Mouse (Mus musculus) layer of hippocampus, postnatal 14 days (tissue): Measurements from ENCODE around the gene Dlgap5. TPM values are rescaled to one million over a fixed set of nuclear protein-coding genes. Genes with fewer than 3 reads are reported as not detected.
"Not testable (repeated sequence)": the region's sequence is repeated elsewhere in the genome, so short reads cannot be mapped to it uniquely, and the experiment has no call there.

Source experiments
- DNase-seq, 2 experiments: peaks; one replicate each; pipeline ENCODE4 v3.0.0; 2021 to 2022; ENCODE audit warnings: low spot score in 2 of 2, mixed read lengths in 1 of 2
- long read RNA-seq, 2 experiments: library from polyadenylated mRNA; stranded (forward); transcript quantifications; one replicate each; pipeline ENCODE4 v2.0.0; 2021
- total RNA-seq, 2 experiments: library from RNA; stranded (reverse); gene quantifications; 2 replicates each; pipeline ENCODE4 v1.2.3; 2021

Dlgap5 gene
- 1 to 10 TPM; 1.6 to 1.7 TPM for total RNA-seq
- long read RNA-seq, experiment 1, result 0 reads
- long read RNA-seq, experiment 2, partial matches to known transcripts, result 1 of 2 reads
- long read RNA-seq, experiment 2, other reads (novel, unspliced or antisense), result 0 of 2 reads

GRCm38 (mm10) chr14:47417775-47418665, at the start of gene Dlgap5:
Gene Dlgap5 (minus strand): TSS chr14:47418407.
- DNase-seq, result peak; percentile 88 to 93

GRCm38 (mm10) chr14:47465468-47466175, 47.4 kb upstream of the Dlgap5 start:
- DNase-seq, result no peak

DNA sequence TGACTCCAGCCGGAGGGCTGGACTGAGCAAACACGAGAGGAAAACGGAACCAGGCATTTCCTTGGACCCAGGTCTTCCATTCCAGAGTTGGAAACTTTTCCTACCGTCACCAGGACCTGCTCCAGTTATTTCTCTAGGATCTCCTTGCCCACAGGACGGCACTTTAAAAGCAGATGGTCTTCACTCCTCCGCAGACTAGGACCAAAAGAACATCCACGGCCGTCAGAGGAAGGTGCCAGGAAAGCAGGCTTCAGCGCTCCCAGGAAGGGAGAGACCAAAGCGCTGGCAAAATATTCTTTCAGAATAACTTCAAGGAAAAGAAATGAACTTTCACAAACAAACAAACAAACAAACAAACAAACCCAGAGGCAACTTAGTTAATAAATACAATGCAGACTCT, 46.2 kb upstream of the Dlgap5 start:
- no peak for DNase-seq

GRCm38 (mm10) chr14:47462877-47463460, 44.8 kb upstream of the Dlgap5 start:
- peak in 1 of 2 experiments; percentile 61 for DNase-seq

- no peak for DNase-seq
Observed at GRCm38 (mm10) chr14:47462453-47462852, 44.2 kb upstream of the Dlgap5 start.

DNA sequence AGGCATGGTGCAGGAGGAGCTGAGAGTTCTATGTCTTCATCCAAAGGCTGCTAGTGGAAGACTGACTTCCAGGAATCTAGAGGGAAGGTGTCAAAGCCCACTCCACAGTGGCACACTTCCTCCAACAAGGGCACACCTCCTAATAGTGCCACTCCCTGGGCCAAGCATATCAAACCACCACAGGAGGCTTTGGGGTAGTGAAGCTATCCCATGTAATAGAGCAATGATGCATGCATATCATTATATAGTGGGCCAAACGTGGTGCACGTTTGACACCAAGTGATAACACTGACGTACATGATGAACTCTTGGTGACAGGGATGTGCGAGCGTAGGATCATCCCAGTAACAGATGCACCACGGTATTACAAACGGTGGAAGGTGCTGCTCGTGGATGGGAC, 43.8 kb upstream of the Dlgap5 start:
- DNase-seq, result no peak

GRCm38 (mm10) chr14:47459556-47459955, 41.3 kb upstream of the Dlgap5 start:
- no peak for DNase-seq

DNA sequence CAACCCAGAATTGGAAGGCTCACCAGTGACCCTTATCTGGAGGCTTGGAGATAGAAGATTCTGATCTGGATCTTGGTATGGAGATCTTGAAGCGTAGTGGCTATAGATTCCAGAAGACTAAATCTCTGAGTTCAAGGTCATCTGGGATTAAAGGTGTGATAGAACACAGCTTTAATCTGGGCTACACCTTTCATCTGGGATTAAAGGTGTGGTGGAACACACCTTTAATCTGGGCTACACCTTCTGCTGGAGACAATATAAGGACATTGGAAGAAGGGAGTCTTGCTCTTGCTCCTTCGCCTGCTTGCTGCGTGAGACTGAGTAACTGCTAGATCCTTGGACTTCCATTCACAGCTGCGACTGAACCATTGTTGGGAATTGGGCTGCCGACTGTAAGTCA, 31.9 kb upstream of the Dlgap5 start, which contains the start of gene Fbxo34:
Gene Fbxo34, plus strand, starts transcription at position 301 of the 400 bp plus-strand sequence.
- not testable (repeated sequence) for DNase-seq

DNA sequence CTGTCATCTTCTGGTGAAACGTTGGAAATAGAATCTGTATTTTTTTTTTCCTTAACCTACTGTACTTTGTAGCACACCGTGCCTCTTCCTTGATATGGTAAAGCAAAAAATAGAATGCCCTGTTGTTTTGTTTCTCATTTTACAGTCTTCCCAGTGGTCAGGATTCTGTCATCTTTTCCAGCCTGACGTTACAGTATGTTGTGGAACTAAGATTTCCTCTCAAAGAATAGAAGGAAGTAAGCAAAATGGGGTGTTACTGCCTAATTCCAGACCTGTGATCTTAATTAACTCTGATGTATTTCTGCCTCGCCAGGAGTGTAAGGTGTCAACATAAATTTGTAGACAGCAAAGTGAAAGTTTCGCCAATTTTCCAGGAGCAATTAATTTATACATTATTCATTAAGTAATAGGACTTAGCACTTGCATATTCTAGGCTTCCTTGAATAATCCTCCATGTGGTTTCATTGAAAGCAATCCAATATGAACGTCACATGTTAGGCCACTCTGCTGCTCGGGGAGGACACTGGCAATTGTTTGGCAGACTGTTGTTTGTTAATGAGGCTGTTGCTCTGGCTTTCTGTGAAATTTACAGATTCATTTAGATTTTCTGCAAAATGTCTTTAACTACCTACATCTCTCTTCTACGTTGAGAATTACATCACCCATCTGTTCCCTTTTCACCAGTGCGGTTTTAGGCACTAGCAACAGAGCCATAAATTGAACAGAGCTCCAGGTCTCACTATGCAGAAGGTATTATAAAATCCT, 27.3 kb upstream of the Dlgap5 start:
- no peak for DNase-seq

DNA sequence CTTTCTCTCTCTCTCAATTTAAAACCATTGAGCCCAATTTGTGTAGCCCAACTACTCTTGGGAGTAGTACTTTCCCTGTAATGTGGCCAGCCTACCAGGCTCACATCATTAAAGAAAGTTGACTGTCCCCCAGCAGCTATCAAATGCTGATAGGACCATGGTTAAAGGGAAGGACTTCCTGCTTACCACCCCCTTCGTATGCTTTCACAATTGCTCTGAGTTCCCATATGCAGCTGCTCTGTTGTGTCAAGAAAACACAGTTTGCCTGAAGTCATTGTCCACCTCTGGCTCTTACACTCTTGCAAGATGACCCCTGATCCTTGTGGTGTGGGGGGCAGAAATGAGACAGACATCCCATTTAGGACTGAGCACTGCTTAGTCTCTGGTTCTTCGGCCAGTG, 26.7 kb upstream of the Dlgap5 start:
- no peak for DNase-seq

DNA sequence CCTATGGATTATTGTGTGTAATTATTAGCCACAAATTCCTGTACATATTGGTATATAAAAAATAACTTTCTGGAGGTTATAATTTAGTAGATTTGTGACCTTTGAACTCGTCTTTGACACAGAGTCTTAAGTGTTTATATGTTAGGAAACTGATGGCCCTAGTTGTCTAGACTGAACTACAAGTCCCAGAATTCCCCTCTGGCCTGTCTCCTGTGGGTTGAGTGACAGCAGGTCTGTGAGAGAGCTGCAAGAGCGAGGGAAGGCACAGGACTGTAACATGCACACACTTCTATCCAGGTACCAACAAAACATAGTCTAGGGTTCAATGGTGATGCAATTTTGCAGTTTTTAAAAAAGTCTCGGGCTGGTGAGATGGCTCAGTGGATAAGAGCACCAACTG, 20.7 kb upstream of the Dlgap5 start:
- DNase-seq, result no peak

- no peak for DNase-seq
Observed at GRCm38 (mm10) chr14:47432987-47433386, 14.8 kb upstream of the Dlgap5 start.

- DNase-seq, result no peak
Observed at GRCm38 (mm10) chr14:47422466-47422865, 4.3 kb upstream of the Dlgap5 start.

DNA sequence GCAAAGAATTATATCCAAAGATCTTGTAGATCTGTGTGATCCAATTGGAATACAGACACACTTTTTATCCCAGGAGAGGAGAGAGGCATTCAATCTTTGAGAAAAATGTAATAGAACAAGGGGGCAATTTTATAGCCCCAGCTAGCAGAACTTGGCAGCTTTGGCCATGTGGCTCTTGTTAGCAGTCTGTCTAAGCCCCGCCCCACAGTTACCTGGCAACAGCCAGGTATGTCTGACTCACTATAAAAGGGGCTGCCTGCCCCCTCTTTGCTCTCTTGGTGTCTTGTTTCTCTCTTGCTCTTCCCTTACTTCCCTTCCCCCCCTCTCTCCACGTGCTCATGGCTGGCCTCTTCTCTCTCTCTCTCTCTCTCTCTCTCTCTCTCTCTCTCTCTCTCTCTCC, 3.4 kb upstream of the Dlgap5 start:
- DNase-seq, result no peak

GRCm38 (mm10) chr14:47419723-47420276, 1.6 kb upstream of the Dlgap5 start:
- no peak for DNase-seq

- no peak for DNase-seq
Observed at GRCm38 (mm10) chr14:47419034-47419625, 923 bp upstream of the Dlgap5 start.

DNA sequence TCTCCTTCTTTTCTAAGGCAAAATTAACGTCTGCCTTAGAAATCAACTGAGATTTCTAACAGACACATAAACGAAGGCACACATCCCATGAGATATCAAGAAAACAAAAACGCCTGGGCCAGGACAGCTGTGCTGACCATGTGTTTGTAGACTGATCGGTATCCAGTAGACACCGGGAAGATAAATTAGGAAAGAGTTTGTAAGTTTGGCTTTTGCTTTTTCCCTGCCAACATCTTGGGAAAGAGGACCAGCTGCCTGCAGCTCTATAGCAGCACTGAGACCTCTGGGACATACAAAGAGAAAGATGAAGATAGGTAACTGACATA, 422 bp upstream of the Dlgap5 start:
- DNase-seq, result no peak

DNA sequence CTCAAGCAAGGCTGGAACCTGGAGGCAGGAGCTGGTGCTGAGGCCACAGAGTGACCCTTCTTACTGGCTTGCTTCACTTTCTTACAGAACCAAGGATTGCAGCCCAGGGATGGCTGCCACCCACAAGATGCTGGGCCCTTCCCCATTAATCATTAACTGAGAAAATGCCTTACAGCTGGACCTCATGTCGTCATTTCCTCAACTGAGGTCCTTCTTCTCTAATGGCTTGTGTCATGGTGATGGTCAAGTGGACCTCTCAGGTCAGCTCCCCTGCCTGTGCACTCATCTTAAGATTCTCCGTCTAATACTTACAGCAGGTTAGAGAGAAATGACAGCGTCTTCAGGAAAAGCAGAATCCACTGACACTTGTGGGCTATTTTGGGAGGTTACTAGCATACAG, 861 bp downstream of the Dlgap5 start:
- no peak for DNase-seq

DNA sequence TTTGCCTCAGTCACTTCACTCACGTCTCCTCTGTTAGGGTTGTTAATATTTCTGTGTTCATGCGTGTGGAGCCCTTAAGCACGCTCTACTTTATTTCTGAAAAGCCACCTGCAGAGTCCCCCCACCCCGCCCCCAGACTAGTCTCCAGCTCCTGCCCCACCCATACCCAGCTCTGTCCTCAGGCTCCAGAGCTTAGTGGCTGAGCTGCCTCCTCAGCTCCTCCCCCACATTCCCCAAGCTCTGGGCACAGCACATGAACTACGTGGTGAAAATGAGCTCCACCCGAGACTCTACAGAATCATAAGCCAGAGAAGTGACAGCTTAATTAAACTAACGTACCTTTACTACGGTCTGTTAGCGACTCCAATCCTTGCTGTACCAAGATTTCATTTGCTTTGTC, 12.2 kb downstream of the Dlgap5 start:
- no peak for DNase-seq

GRCm38 (mm10) chr14:47402735-47403134, 15.5 kb downstream of the Dlgap5 start:
- peak in 1 of 2 experiments; percentile 19 for DNase-seq
